Mouse (Mus musculus) kidney, postnatal 10 days (tissue): ENCODE measurements around the gene Myo6.
A peak's percentile ranks its signal among the peaks of the same experiment; 100 is the strongest.
"Not testable (repeated sequence)": the region's sequence is repeated elsewhere in the genome, so short reads cannot be mapped to it uniquely, and the experiment has no call there.

ENCODE experiments used
- DNase-seq: peaks from one replicate; pipeline ENCODE4 v3.0.0; 2021; ENCODE audit warnings: mixed read lengths

The Myo6 gene

GRCm38 (mm10) chr9:80306853-80307252 lies 142.0 kb downstream of the Myo6 start:
- DNase-seq, result no peak

GRCm38 (mm10) chr9:80307629-80308028 lies 142.8 kb downstream of the Myo6 start:
- no peak for DNase-seq

- DNase-seq, result no peak
Measured at GRCm38 (mm10) chr9:80313610-80314009, 148.8 kb downstream of the Myo6 start.

- no peak for DNase-seq
Measured at GRCm38 (mm10) chr9:80315922-80316321, 151.1 kb downstream of the Myo6 start.

GRCm38 (mm10) chr9:80318027-80318426 lies 153.2 kb downstream of the Myo6 start:
- DNase-seq, result no peak

- not testable (repeated sequence) for DNase-seq
Measured at GRCm38 (mm10) chr9:80321051-80321887, 156.4 kb downstream of the Myo6 start.

GRCm38 (mm10) chr9:80332153-80332552 lies 167.3 kb downstream of the Myo6 start:
- peak; percentile 33 for DNase-seq

GRCm38 (mm10) chr9:80333466-80333865 lies 168.6 kb downstream of the Myo6 start:
- DNase-seq, result no peak

GRCm38 (mm10) chr9:80333998-80334605 lies 169.3 kb downstream of the Myo6 start:
- DNase-seq, result peak; percentile 13

- no peak for DNase-seq
Measured at GRCm38 (mm10) chr9:80335660-80336357, 171.0 kb downstream of the Myo6 start.

GRCm38 (mm10) chr9:80338026-80338425 lies 173.2 kb downstream of the Myo6 start:
- no peak for DNase-seq

GRCm38 (mm10) chr9:80340927-80341326 lies 176.1 kb downstream of the Myo6 start:
- DNase-seq, result no peak

GRCm38 (mm10) chr9:80341756-80342155 lies 176.9 kb downstream of the Myo6 start:
- no peak for DNase-seq

- DNase-seq, result no peak
Measured at GRCm38 (mm10) chr9:80342520-80342919, 177.7 kb downstream of the Myo6 start.

- no peak for DNase-seq
Measured at GRCm38 (mm10) chr9:80344451-80345000, 179.7 kb downstream of the Myo6 start.

- DNase-seq, result no peak
Measured at GRCm38 (mm10) chr9:80351295-80351677, 186.5 kb downstream of the Myo6 start.

GRCm38 (mm10) chr9:80351678-80352331 lies 187.0 kb downstream of the Myo6 start:
- DNase-seq, result no peak

GRCm38 (mm10) chr9:80360063-80360462 lies 195.2 kb downstream of the Myo6 start:
- DNase-seq, result no peak
